Comparison of ENCODE assay signal across 8 mouse cellular contexts in the genomic region with DNA sequence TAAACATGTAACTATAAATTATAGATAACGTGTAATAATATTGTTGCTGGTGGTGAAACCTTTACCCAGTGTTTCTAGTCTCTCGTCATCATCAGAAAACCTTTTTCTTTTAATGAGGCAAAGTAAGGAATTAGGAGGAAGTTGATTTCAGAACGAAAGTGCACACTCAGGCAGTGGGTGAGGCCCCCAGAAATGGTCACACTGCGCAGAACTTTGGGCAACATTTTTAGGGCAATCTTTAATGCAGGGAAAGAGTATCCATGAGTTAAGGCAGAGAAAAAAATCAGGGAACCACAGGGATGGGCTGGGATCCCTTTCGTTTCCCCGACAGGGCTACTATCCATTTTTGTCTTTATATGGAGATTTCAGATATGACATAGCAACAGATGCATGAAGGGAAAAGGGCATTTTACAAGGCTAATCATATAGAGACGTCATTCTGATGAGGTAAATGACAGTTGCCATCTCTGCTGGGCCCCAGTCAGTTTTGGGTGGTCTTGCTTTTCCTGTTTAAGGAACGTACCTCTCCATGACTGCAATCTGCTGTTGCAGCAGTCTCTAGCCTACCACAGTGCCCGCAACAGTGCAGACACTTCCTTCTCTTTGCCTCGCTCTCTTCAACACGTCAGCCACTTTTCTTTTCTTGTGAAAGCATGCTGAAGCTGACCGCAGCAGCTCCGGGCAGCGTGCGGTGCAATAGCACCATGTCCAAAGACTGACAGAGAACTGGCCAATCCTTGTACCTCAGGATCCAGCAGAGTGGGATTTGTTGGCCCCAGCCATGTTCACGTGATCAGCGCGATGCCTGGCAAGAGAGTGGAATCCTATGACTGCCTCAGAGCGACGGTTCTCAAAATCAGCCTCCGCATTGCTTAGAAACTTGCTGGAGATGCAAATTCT. TPM values are rescaled to one million over a fixed set of nuclear protein-coding genes. Genes with fewer than 3 reads are reported as not detected.
DNase-seq lines count a peak whose midpoint lies in the region; ATAC-seq and TF ChIP-seq lines count a peak whose summit lies in the region.

No protein-coding gene starts in this region.

- DNase-seq in adrenal gland, adult (ENCODE audit: inconsistent age in 2 of 2, low spot score in 1 of 2), result peak; percentile 48 to 59
- DNase-seq in adrenal gland, postnatal 4 days (ENCODE audit: low spot score in 2 of 2), result no peak
- DNase-seq in NIH3T3 (ENCODE audit: low read depth), result peak; percentile 88
- DNase-seq in forebrain, postnatal 0 days, result peak; percentile 29
- peak; percentile 39 to 50 for DNase-seq in heart, postnatal 36 days
- DNase-seq in left cerebral cortex, adult 18-20 months (ENCODE audit: low spot score in 2 of 2), result peak; percentile 67 to 77
- DNase-seq in lung, postnatal 25 days (ENCODE audit: low spot score), result peak; percentile 53
- DNase-seq in right cerebral cortex, postnatal 25 days, result peak; percentile 67

- WGBS in forebrain, postnatal 0 days, result 59% methylated on average over 21 of the region's 21 CpGs

- H3K4me3 ChIP-seq in forebrain, postnatal 0 days (ENCODE audit: low read depth, low read length), result no peak overlapping the region

- H3K27me3 ChIP-seq in forebrain, postnatal 0 days (ENCODE audit: insufficient read depth, low read length), result no peaks in the 10 kb centered on the region

- peak; percentile 45 for ATAC-seq in forebrain, postnatal 0 days

- no peak overlapping the region for H3K9ac ChIP-seq in forebrain, postnatal 0 days

- intact Hi-C loops in heart, postnatal 36 days (cut with DNase I), result no loop called here

- H3K27ac ChIP-seq in forebrain, postnatal 0 days (ENCODE audit: low read depth, low read length), result no peak overlapping the region

- H3K4me2 ChIP-seq in forebrain, postnatal 0 days (ENCODE audit: low read depth), result peak overlapping the region; percentile 31

- no peaks in the 10 kb centered on the region for H3K9me3 ChIP-seq in forebrain, postnatal 0 days (ENCODE audit: low read length)

- TF ChIP-seq CTCF in forebrain, postnatal 0 days (IDR thresholded peaks at IDR 0.05; ENCODE audit: low read depth), result no peak

- no peaks in the 10 kb centered on the region for H3K36me3 ChIP-seq in forebrain, postnatal 0 days (ENCODE audit: insufficient read depth)

- H3K4me1 ChIP-seq in forebrain, postnatal 0 days (ENCODE audit: insufficient read depth), result no peaks in the 10 kb centered on the region

RNA-seq across cellular contexts. Expression of a gene that starts 20.7 kb away (rescaled TPM):
- 1 to 10 TPM; 1.8 to 2.1 TPM for total RNA-seq in adrenal gland, postnatal 4 days (2021)
- 0.76 TPM in 1 of 2 replicates, not detected in the other for total RNA-seq in forebrain, postnatal 0 days (2014; rRNA removed)
- 0.44 and 0.67 TPM in 2 replicates for polyA plus RNA-seq in forebrain, postnatal 0 days (2015; fragmentation: Nextera tagmentation; extraction: Ambion mirVana)
- total RNA-seq in heart, postnatal 36 days (2021), result under 1 TPM in 1 of 2 experiments, not detected in 1; 0.76 TPM
- total RNA-seq in left cerebral cortex, adult 18-20 months (2021), result not detected

RNA-seq across cellular contexts. Expression of a gene that starts 21.7 kb away (rescaled TPM):
- total RNA-seq in adrenal gland, postnatal 4 days (2021), result 10 to 100 TPM in 1 of 2 experiments, 1 to 10 TPM in 1; 7.0 to 11.3 TPM
- 2.2 and 2.3 TPM in 2 replicates for total RNA-seq in forebrain, postnatal 0 days (2014; rRNA removed)
- 3.8 and 3.9 TPM in 2 replicates for polyA plus RNA-seq in forebrain, postnatal 0 days (2015; fragmentation: Nextera tagmentation; extraction: Ambion mirVana)
- total RNA-seq in heart, postnatal 36 days (2021), result 10 to 100 TPM in 1 of 2 experiments, 1 to 10 TPM in 1; 7.3 to 10.0 TPM
- total RNA-seq in left cerebral cortex, adult 18-20 months (2021), result 1 to 10 TPM; 4.5 to 5.3 TPM

Comparison
In these comparisons a context has a peak if more than half of its experiments do, and no peak if none do; other contexts are left out.
1. DNase-seq: peak in adrenal gland, adult (2 of 2), NIH3T3 (single experiment), forebrain, postnatal 0 days (single experiment), heart, postnatal 36 days (2 of 2), left cerebral cortex, adult 18-20 months (2 of 2), lung, postnatal 25 days (single experiment) and right cerebral cortex, postnatal 25 days (single experiment); none in adrenal gland, postnatal 4 days (0 of 2).